ENCODE assay signal across 10 mouse cellular contexts in genomic region chr11:61564566-61564965, GRCm38 (mm10). TPM values are rescaled to one million over a fixed set of nuclear protein-coding genes. Genes with fewer than 3 reads are reported as not detected.
DNase-seq lines count a peak whose midpoint lies in the region; ATAC-seq lines count a peak whose summit lies in the region.
"Had no signal": no experiment of that assay in that cellular context is flagged by ENCODE, and none has a peak within 500 bp of the region (broad histone marks: within the 10 kb centered on the region; RNA-seq: fewer than 3 reads in every experiment).

No protein-coding gene starts in this region.

- 81% methylated on average over 2 of the region's 2 CpGs for WGBS in forebrain, embryonic 14.5 days
- 98% methylated on average over 2 of the region's 2 CpGs for WGBS in forebrain, embryonic 11.5 days
- 90% methylated on average over 2 of the region's 2 CpGs for WGBS in hindbrain, embryonic 13.5 days

- no peaks in the 10 kb centered on the region for H3K36me3 ChIP-seq in forebrain, embryonic 14.5 days (ENCODE audit: control insufficient read depth, insufficient read depth, low read length)
- no peaks in the 10 kb centered on the region for H3K36me3 ChIP-seq in forebrain, embryonic 11.5 days (ENCODE audit: control insufficient read depth, insufficient read depth, low read length)
- no peaks in the 10 kb centered on the region; the same call in 1 of the 2 replicates for H3K36me3 ChIP-seq in hindbrain, embryonic 13.5 days
- H3K36me3 ChIP-seq: lung, embryonic 15.5 days had no signal

- no peaks in the 10 kb centered on the region for H3K27me3 ChIP-seq in forebrain, embryonic 14.5 days (replicated peaks; ENCODE audit: control insufficient read depth, insufficient read depth, low read length)
- no peaks in the 10 kb centered on the region for H3K27me3 ChIP-seq in forebrain, embryonic 11.5 days (ENCODE audit: control insufficient read depth, insufficient read depth, low read length)
- H3K27me3 ChIP-seq in hindbrain, embryonic 13.5 days = no peaks in the 10 kb centered on the region
- H3K27me3 ChIP-seq: lung, embryonic 15.5 days had no signal

- no peak overlapping the region for H3K27ac ChIP-seq in forebrain, embryonic 14.5 days (ENCODE audit: low read depth, low read length)
- H3K27ac ChIP-seq in forebrain, embryonic 11.5 days (ENCODE audit: low read depth, low read length) = no peak overlapping the region
- no peak overlapping the region for H3K27ac ChIP-seq in hindbrain, embryonic 13.5 days
- H3K27ac ChIP-seq: lung, embryonic 15.5 days had no signal

- no peaks in the 10 kb centered on the region for H3K4me1 ChIP-seq in forebrain, embryonic 14.5 days (ENCODE audit: control insufficient read depth, insufficient read depth, low read length)
- no peaks in the 10 kb centered on the region for H3K4me1 ChIP-seq in forebrain, embryonic 11.5 days (replicated peaks; ENCODE audit: control insufficient read depth, insufficient read depth, low read length)
- peaks cover 26% of the 10 kb centered on the region; the same call in 1 of the 2 replicates for H3K4me1 ChIP-seq in hindbrain, embryonic 13.5 days (replicated peaks)

- peak; percentile 57 for DNase-seq in forebrain, embryonic 14.5 days (ENCODE audit: low spot score)
- DNase-seq in forebrain, embryonic 11.5 days (ENCODE audit: low spot score) = no peak
- peak; percentile 45 to 55 for DNase-seq in right cerebral cortex, postnatal 10 days (ENCODE audit: low spot score in 2 of 2)
- no peak for DNase-seq in right cerebral cortex, adult 2 months (ENCODE audit: low spot score in 2 of 2)
- peak; percentile 70 for DNase-seq in gastrocnemius, postnatal 14 days
- peak; percentile 67 for DNase-seq in lung, postnatal 14 days
- no peak for DNase-seq in spleen, adult 18-20 months

- no peak for ATAC-seq in forebrain, embryonic 14.5 days
- ATAC-seq in forebrain, embryonic 11.5 days (replicated peaks; ENCODE audit: low FRiP score) = no peak
- ATAC-seq in hindbrain, embryonic 13.5 days (ENCODE audit: low FRiP score) = no peak

- no peak overlapping the region for H3K9ac ChIP-seq in forebrain, embryonic 14.5 days (ENCODE audit: low read length)
- H3K9ac ChIP-seq in forebrain, embryonic 11.5 days (ENCODE audit: low read length) = no peak overlapping the region
- H3K9ac ChIP-seq in hindbrain, embryonic 13.5 days = no peak overlapping the region
- H3K9ac ChIP-seq: lung, embryonic 15.5 days had no signal

- no peak overlapping the region for H3K4me2 ChIP-seq in forebrain, embryonic 14.5 days (ENCODE audit: low read length)
- H3K4me2 ChIP-seq in forebrain, embryonic 11.5 days (ENCODE audit: low read depth, low read length, severe bottlenecking) = no peak overlapping the region
- H3K4me2 ChIP-seq in hindbrain, embryonic 13.5 days = no peak overlapping the region
- H3K4me2 ChIP-seq: lung, embryonic 15.5 days had no signal

- H3K4me3 ChIP-seq in forebrain, embryonic 14.5 days (ENCODE audit: low read depth, low read length) = no peak overlapping the region
- no peak overlapping the region for H3K4me3 ChIP-seq in forebrain, embryonic 11.5 days (ENCODE audit: low read depth, low read length)
- H3K4me3 ChIP-seq in hindbrain, embryonic 13.5 days = no peak overlapping the region
- H3K4me3 ChIP-seq: erythroblast, embryonic 14.5 days; lung, embryonic 15.5 days had no signal

- no peaks in the 10 kb centered on the region for H3K9me3 ChIP-seq in forebrain, embryonic 14.5 days (replicated peaks; ENCODE audit: control insufficient read depth, low read length)
- no peaks in the 10 kb centered on the region for H3K9me3 ChIP-seq in forebrain, embryonic 11.5 days (ENCODE audit: control insufficient read depth, low read length)
- no peaks in the 10 kb centered on the region for H3K9me3 ChIP-seq in hindbrain, embryonic 13.5 days
- H3K9me3 ChIP-seq: lung, embryonic 15.5 days had no signal

- intact Hi-C loops in gastrocnemius, postnatal 14 days (cut with DNase I; ENCODE audit: low total_unique reads) = no loop called here

RNA-seq across cellular contexts. Expression of gene Epn2, which starts 14.9 kb away (rescaled TPM):
- polyA plus RNA-seq in forebrain, embryonic 14.5 days (2014; fragmentation: Nextera tagmentation; extraction: Ambion mirVana) = 54.3 and 72.2 TPM in 2 replicates
- polyA plus RNA-seq in forebrain, embryonic 11.5 days (2014; fragmentation: Nextera tagmentation; extraction: Ambion mirVana) = 31.2 and 34.1 TPM in 2 replicates
- total RNA-seq in gastrocnemius, postnatal 14 days (2021) = 10 to 100 TPM; 19.4 to 24.8 TPM
- polyA plus RNA-seq in hindbrain, embryonic 13.5 days (2015; fragmentation: Nextera tagmentation; extraction: Ambion mirVana) = 48.1 and 56.5 TPM in 2 replicates
- polyA plus RNA-seq: erythroblast, embryonic 14.5 days had no signal

RNA-seq across cellular contexts. Expression of gene B9d1, which starts 59.6 kb away (rescaled TPM):
- 38.9 and 55.5 TPM in 2 replicates for polyA plus RNA-seq in forebrain, embryonic 14.5 days (2014; fragmentation: Nextera tagmentation; extraction: Ambion mirVana)
- 41.7 and 46.0 TPM in 2 replicates for polyA plus RNA-seq in forebrain, embryonic 11.5 days (2014; fragmentation: Nextera tagmentation; extraction: Ambion mirVana)
- total RNA-seq in gastrocnemius, postnatal 14 days (2021) = 1 to 10 TPM; 7.6 to 7.9 TPM
- 41.0 and 43.4 TPM in 2 replicates for polyA plus RNA-seq in hindbrain, embryonic 13.5 days (2015; fragmentation: Nextera tagmentation; extraction: Ambion mirVana)

Comparison
In these comparisons a context has a peak if more than half of its experiments do, and no peak if none do; other contexts are left out.
1. DNase-seq: peak in forebrain, embryonic 14.5 days (single experiment), right cerebral cortex, postnatal 10 days (2 of 2), gastrocnemius, postnatal 14 days (single experiment) and lung, postnatal 14 days (single experiment); none in forebrain, embryonic 11.5 days (single experiment), right cerebral cortex, adult 2 months (0 of 2) and spleen, adult 18-20 months (0 of 2).